Mouse (Mus musculus): ENCODE results near the gene Olfr1161. TPM values are rescaled to one million over a fixed set of nuclear protein-coding genes. Genes with fewer than 3 reads are reported as not detected.
"Not testable (repeated sequence)": the region's sequence is repeated elsewhere in the genome, so short reads cannot be mapped to it uniquely, and the experiment has no call there.

Gene Olfr1161
- polyA plus RNA-seq (2014; fragmentation: Nextera tagmentation; extraction: Ambion mirVana), result not detected in 2 replicates

DNA sequence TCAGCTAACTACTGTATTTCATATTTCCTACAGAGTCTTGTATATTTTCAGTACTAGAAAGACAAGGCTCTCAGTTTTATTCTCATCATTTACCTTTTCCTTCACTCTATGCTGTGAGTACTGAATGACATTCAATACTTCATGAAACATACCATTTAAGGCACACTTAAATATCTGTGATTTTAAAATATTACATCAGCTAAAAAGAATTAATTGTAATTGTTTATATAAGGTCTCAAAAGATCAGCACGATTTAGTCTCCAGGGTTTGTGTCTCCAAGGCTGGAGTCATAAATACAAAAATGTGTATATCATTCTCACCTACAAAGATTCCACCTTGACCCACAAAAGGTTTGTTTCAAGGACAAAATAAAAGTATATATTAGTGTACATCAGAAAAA is at the start of gene Olfr1161:
Gene Olfr1161, plus strand, starts transcription at position 301 of the 400 bp plus-strand sequence.
- DNase-seq (ENCODE audit: low spot score); H3K4me3 ChIP-seq (ENCODE audit: low read depth, low read length); H3K27ac ChIP-seq (ENCODE audit: low read depth, low read length); H3K4me2 ChIP-seq (replicated peaks; ENCODE audit: low read depth, low read length); H3K9ac ChIP-seq (ENCODE audit: low read depth, low read length); ATAC-seq (ENCODE audit: low FRiP score); H3K9me3 ChIP-seq (ENCODE audit: control insufficient read depth, low read length); H3K4me1 ChIP-seq (replicated peaks; ENCODE audit: control insufficient read depth, insufficient read depth, low read length); H3K36me3 ChIP-seq (ENCODE audit: control insufficient read depth, insufficient read depth, low read length); H3K27me3 ChIP-seq (ENCODE audit: control insufficient read depth, insufficient read depth, low read length): not testable (repeated sequence)
- WGBS, result 91% methylated on average over 1 of the region's 1 CpGs

DNA sequence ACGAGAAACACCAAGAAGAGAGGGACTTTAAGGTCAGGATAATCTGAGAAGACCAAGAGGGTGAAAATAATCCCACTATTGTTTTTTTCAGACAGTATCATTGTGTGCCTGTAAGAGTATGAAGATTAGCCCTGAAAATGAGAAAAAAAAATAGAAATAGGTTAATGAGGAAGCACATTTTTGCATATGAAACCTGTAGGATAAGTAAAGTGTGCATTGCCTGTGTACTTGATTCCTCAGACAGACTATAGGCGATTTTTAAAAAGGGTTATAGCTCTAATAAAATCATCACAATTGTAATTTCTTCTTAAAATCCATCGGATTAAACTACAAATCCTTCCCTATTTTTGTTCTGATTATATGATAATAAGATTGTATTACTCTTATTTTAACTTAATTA is 48.0 kb upstream of the Olfr1161 start, which contains the start of gene Olfr74:
Gene Olfr74, minus strand, starts transcription at position 101 of the 400 bp plus-strand sequence.
- no peak within 1 kb of the TSS for H3K4me2 ChIP-seq (replicated peaks; ENCODE audit: low read depth, low read length)
- H3K4me1 ChIP-seq (replicated peaks; ENCODE audit: control insufficient read depth, insufficient read depth, low read length), result no peaks in the 10 kb centered on the region
- 80% methylated on average over 3 of the region's 3 CpGs for WGBS
- ATAC-seq (ENCODE audit: low FRiP score), result no peak
- H3K9me3 ChIP-seq (ENCODE audit: control insufficient read depth, low read length), result no peaks in the 10 kb centered on the region
- no peak for DNase-seq (ENCODE audit: low spot score)
- H3K36me3 ChIP-seq (ENCODE audit: control insufficient read depth, insufficient read depth, low read length), result no peaks in the 10 kb centered on the region
- H3K27me3 ChIP-seq (ENCODE audit: control insufficient read depth, insufficient read depth, low read length), result no peaks in the 10 kb centered on the region
- H3K9ac ChIP-seq (ENCODE audit: low read depth, low read length), result no peak within 1 kb of the TSS
- no peak within 1 kb of the TSS for H3K27ac ChIP-seq (ENCODE audit: low read depth, low read length)
- H3K4me3 ChIP-seq (ENCODE audit: low read depth, low read length), result no peak within 1 kb of the TSS

DNA sequence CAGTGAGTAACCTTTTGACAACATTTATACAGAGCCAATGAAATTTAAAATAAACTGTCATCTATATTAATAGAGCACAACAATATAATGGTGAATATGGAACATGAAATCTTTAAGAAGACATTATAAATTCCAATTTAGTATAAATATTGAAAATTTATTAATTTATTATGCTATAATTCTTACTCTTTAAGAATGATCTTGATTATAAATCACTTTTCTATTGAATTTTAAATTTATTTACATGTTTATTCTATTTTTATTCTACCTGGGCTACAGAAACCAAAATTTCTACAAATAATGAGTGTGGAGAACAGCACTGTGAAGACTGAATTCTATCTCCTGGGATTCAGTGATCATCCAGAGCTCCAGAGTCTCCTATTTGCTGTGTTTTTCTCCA is 32.8 kb upstream of the Olfr1161 start, which contains the start of gene Olfr1158:
Gene Olfr1158, plus strand, starts transcription at position 301 of the 400 bp plus-strand sequence.
- Histone ChIP-seq H3K27me3 (ENCODE audit: control insufficient read depth, insufficient read depth, low read length) (no peaks in the 10 kb centered on the region), H3K27ac (ENCODE audit: low read depth, low read length) (no peak within 1 kb of the TSS)

DNA sequence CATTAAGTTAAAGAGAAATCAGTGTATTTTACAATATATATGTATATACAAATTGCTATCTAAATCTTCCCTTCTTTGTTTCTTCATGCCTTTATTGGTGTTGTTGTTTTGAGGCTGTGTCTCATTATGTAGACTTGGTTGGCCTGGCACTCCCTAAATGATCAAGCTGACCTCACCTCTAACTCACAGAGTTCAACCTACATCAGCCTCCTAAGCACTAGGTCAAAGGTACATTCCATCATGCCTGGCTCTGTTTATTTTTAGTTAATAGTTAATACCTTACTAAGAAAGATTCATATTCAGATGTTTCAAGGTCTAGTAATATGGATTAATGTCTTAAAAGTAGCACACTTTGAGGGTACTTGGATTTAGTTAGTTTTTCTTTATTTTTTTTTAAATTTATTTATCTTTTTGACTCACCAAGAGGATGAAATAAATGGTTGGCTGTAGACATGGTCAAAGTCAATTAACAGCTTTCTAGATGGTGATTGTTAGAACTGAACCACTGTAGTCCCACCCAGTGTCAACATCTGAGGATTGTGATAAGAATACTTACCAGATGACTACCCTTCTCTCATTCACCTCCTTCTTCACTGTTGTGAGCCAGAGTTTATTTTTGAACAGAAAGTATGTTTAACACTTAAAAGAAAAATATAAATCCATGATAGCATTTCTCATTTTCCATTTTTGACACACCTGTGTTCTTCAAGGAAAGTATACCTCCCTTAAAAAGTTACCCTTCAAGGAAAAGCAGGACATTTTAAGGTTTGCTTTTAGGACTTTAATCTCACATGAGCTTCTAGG is 14.9 kb upstream of the Olfr1161 start, which contains the start of gene Olfr1160:
Gene Olfr1160, minus strand, starts transcription at position 754 of the 804 bp plus-strand sequence.
- Histone ChIP-seq H3K9ac (ENCODE audit: low read depth, low read length) (no peak within 1 kb of the TSS), H3K27ac (ENCODE audit: low read depth, low read length) (no peak within 1 kb of the TSS)

More for the DNA sequence above, 32.8 kb upstream of the Olfr1161 start, which contains the start of gene Olfr1158:
- Histone ChIP-seq H3K4me1 (replicated peaks; ENCODE audit: control insufficient read depth, insufficient read depth, low read length) (no peaks in the 10 kb centered on the region), H3K4me2 (replicated peaks; ENCODE audit: low read depth, low read length) (no peak within 1 kb of the TSS), H3K9ac (ENCODE audit: low read depth, low read length) (no peak within 1 kb of the TSS), H3K4me3 (ENCODE audit: low read depth, low read length) (no peak within 1 kb of the TSS), H3K9me3 (ENCODE audit: control insufficient read depth, low read length) (no peaks in the 10 kb centered on the region), H3K36me3 (ENCODE audit: control insufficient read depth, insufficient read depth, low read length) (no peaks in the 10 kb centered on the region)
- no peak for ATAC-seq (ENCODE audit: low FRiP score)
- no peak for DNase-seq (ENCODE audit: low spot score)

DNA sequence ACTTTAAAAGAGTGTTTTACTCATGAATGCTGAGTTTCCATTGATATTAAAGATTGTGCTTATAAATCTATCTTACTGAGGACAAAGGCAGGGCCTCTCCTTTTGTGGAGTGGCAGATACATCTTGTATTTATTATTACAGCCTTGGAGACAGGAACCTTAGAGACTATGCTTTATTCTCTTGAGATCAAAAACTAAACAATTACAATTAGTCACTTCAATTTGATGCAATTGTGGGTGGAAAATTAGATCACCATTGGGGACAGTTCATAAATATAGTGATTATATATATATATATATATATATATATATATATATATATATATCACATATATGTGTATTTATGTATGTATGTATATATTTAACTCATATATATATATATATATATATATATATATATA is 15.0 kb downstream of the Olfr1161 start, which contains the start of gene Olfr73:
Gene Olfr73, minus strand, starts transcription at position 101 of the 400 bp plus-strand sequence.
- Histone ChIP-seq H3K4me3 (ENCODE audit: low read depth, low read length) (no peak within 1 kb of the TSS), H3K27ac (ENCODE audit: low read depth, low read length) (no peak within 1 kb of the TSS), H3K9ac (ENCODE audit: low read depth, low read length) (no peak within 1 kb of the TSS), H3K4me1 (replicated peaks; ENCODE audit: control insufficient read depth, insufficient read depth, low read length) (no peaks in the 10 kb centered on the region), H3K9me3 (ENCODE audit: control insufficient read depth, low read length) (no peaks in the 10 kb centered on the region), H3K36me3 (ENCODE audit: control insufficient read depth, insufficient read depth, low read length) (no peaks in the 10 kb centered on the region), H3K27me3 (ENCODE audit: control insufficient read depth, insufficient read depth, low read length) (no peaks in the 10 kb centered on the region), H3K4me2 (replicated peaks; ENCODE audit: low read depth, low read length) (no peak within 1 kb of the TSS)
- no peak for DNase-seq (ENCODE audit: low spot score)
- no peak for ATAC-seq (ENCODE audit: low FRiP score)

More for the DNA sequence above, 14.9 kb upstream of the Olfr1161 start, which contains the start of gene Olfr1160:
- Histone ChIP-seq H3K4me1 (replicated peaks; ENCODE audit: control insufficient read depth, insufficient read depth, low read length) (no peaks in the 10 kb centered on the region), H3K9me3 (ENCODE audit: control insufficient read depth, low read length) (no peaks in the 10 kb centered on the region), H3K4me3 (ENCODE audit: low read depth, low read length) (no peak within 1 kb of the TSS), H3K4me2 (replicated peaks; ENCODE audit: low read depth, low read length) (no peak within 1 kb of the TSS), H3K36me3 (ENCODE audit: control insufficient read depth, insufficient read depth, low read length) (no peaks in the 10 kb centered on the region), H3K27me3 (ENCODE audit: control insufficient read depth, insufficient read depth, low read length) (no peaks in the 10 kb centered on the region)
- no peak for ATAC-seq (ENCODE audit: low FRiP score)
- no peak for DNase-seq (ENCODE audit: low spot score)

DNA sequence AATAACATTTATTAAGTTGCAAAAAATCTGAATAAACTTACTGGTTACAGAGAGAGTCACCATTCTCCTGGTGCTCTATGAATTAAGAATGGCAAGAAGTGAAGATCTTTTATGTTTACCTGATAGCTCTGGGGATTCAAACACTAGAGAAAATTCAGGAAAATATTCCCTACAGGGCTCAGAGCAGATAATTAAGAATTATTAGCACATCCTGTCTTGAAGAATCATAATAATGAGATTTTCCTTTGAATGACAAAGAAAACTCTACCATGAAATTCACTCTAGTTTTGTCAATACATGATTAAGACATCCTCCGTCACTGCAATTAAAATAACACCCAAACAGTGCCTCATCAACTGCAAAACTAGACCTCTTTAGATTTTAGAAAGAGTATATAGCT is 28.5 kb downstream of the Olfr1161 start, which contains the start of gene Olfr1162:
Gene Olfr1162, minus strand, starts transcription at position 101 of the 400 bp plus-strand sequence.
- Histone ChIP-seq H3K4me1 (replicated peaks; ENCODE audit: control insufficient read depth, insufficient read depth, low read length) (no peaks in the 10 kb centered on the region), H3K9ac (ENCODE audit: low read depth, low read length) (no peak within 1 kb of the TSS), H3K4me3 (ENCODE audit: low read depth, low read length) (no peak within 1 kb of the TSS), H3K9me3 (ENCODE audit: control insufficient read depth, low read length) (no peaks in the 10 kb centered on the region), H3K27ac (ENCODE audit: low read depth, low read length) (no peak within 1 kb of the TSS), H3K27me3 (ENCODE audit: control insufficient read depth, insufficient read depth, low read length) (no peaks in the 10 kb centered on the region), H3K36me3 (ENCODE audit: control insufficient read depth, insufficient read depth, low read length) (no peaks in the 10 kb centered on the region), H3K4me2 (replicated peaks; ENCODE audit: low read depth, low read length) (no peak within 1 kb of the TSS)
- ATAC-seq (ENCODE audit: low FRiP score) (no peak), DNase-seq (ENCODE audit: low spot score) (no peak)
- 84% methylated on average over 1 of the region's 1 CpGs for WGBS

DNA sequence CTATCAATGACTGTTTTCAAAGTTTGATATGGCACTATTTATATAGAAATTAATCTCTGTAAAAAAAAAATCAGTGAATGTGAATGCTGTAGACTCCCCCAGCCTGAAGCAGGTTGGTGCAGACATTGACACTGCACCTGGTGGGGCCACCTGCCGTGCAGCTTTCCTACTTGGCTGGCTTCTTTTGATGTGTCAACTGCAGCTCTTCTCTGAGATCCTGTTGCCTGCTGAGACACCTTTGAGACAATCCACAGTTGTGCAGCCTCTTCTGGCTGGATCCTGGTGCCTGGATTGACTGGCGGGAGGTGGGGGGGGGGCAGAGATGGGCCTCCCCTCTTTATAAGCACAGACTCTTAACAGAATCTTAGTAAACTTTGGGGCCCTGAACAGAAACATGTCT is 41.0 kb downstream of the Olfr1161 start:
- H3K27me3 ChIP-seq (ENCODE audit: control insufficient read depth, insufficient read depth, low read length), result no peaks in the 10 kb centered on the region
- ATAC-seq (ENCODE audit: low FRiP score) (no peak), DNase-seq (ENCODE audit: low spot score) (no peak)
- no peak overlapping the region for H3K4me3 ChIP-seq (ENCODE audit: low read depth, low read length)
- H3K27ac ChIP-seq (ENCODE audit: low read depth, low read length), result no peak overlapping the region
- WGBS, result 70% methylated on average over 2 of the region's 2 CpGs
- no peaks in the 10 kb centered on the region for H3K4me1 ChIP-seq (replicated peaks; ENCODE audit: control insufficient read depth, insufficient read depth, low read length)
- no peaks in the 10 kb centered on the region for H3K9me3 ChIP-seq (ENCODE audit: control insufficient read depth, low read length)
- H3K36me3 ChIP-seq (ENCODE audit: control insufficient read depth, insufficient read depth, low read length), result no peaks in the 10 kb centered on the region
- no peak overlapping the region for H3K4me2 ChIP-seq (replicated peaks; ENCODE audit: low read depth, low read length)
- no peak overlapping the region for H3K9ac ChIP-seq (ENCODE audit: low read depth, low read length)

DNA sequence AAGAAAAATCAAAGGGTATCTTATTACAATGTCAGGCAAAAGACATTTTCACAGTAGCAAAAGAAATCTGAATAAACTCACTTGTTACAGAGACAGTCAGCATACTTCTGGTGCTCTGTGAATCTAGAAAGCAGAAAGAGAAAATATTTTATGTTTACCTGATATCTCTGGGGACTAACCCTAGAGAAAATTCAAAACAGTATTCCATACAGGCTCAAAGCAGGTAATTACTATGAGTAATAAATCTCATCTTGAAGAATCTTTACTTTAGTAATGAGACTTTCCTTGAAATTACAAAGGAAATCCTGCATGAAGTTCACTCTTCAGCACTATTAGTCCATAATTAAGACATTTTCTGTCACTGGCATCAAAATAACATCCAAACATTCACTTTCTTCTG is 49.2 kb downstream of the Olfr1161 start, which contains the start of gene Olfr1163:
Gene Olfr1163, minus strand, starts transcription at position 101 of the 400 bp plus-strand sequence.
- no peaks in the 10 kb centered on the region for H3K36me3 ChIP-seq (ENCODE audit: control insufficient read depth, insufficient read depth, low read length)
- ATAC-seq (ENCODE audit: low FRiP score), result no peak
- H3K4me1 ChIP-seq (replicated peaks; ENCODE audit: control insufficient read depth, insufficient read depth, low read length), result no peaks in the 10 kb centered on the region
- no peak within 1 kb of the TSS for H3K9ac ChIP-seq (ENCODE audit: low read depth, low read length)
- H3K4me2 ChIP-seq (replicated peaks; ENCODE audit: low read depth, low read length), result no peak within 1 kb of the TSS
- no peaks in the 10 kb centered on the region for H3K27me3 ChIP-seq (ENCODE audit: control insufficient read depth, insufficient read depth, low read length)
- H3K27ac ChIP-seq (ENCODE audit: low read depth, low read length), result no peak within 1 kb of the TSS
- no peak within 1 kb of the TSS for H3K4me3 ChIP-seq (ENCODE audit: low read depth, low read length)
- no peak for DNase-seq (ENCODE audit: low spot score)
- no peaks in the 10 kb centered on the region for H3K9me3 ChIP-seq (ENCODE audit: control insufficient read depth, low read length)

Data from hindbrain, embryonic 11.5 days (tissue).